Mouse (Mus musculus) kidney, adult 2 months (tissue): ENCODE data around the gene Oas2. TPM values are rescaled to one million over a fixed set of nuclear protein-coding genes. Genes with fewer than 3 reads are reported as not detected.
A peak's percentile ranks its signal among the peaks of the same experiment; 100 is the strongest.

Experiments used
- DNase-seq: peaks from one replicate; pipeline ENCODE4 v3.0.0; 2021
- H3K27ac ChIP-seq: fragments of 200-500 bp; 2 replicates; pipeline ENCODE4 v1.5.1; 2012; ENCODE audit warnings: low read depth, low read length, control low read depth, inconsistent platforms; ENCODE audit not compliant: insufficient read depth
- H3K27me3 ChIP-seq: fragments of 200-500 bp; replicated peaks from 2 replicates; pipeline ENCODE4 v1.6.1; 2012; ENCODE audit warnings: mild to moderate bottlenecking, moderate library complexity, low read length, inconsistent platforms; ENCODE audit not compliant: control insufficient read depth, insufficient read depth
- H3K36me3 ChIP-seq: fragments of 200-500 bp; 2 replicates; pipeline ENCODE4 v1.6.1; 2012; ENCODE audit warnings: mild to moderate bottlenecking, moderate library complexity, low read length, inconsistent platforms; ENCODE audit not compliant: control insufficient read depth, insufficient read depth
- H3K4me1 ChIP-seq: fragments of 200-500 bp; 2 replicates; pipeline ENCODE4 v1.6.1; 2011; ENCODE audit warnings: low read length; ENCODE audit not compliant: control insufficient read depth, insufficient read depth
- H3K4me3 ChIP-seq: fragments of 200-500 bp; 2 replicates; pipeline ENCODE4 v1.5.1; 2011; ENCODE audit warnings: mild to moderate bottlenecking, low read depth, low read length, control low read depth; ENCODE audit not compliant: insufficient read depth
- CTCF ChIP-seq: fragments of 200-500 bp; conservative IDR thresholded peaks from 2 replicates; pipeline ENCODE4 v1.5.1; 2011; ENCODE audit warnings: low read depth, mild to moderate bottlenecking, control low read depth, low read length, moderate library complexity, mixed read lengths; ENCODE audit not compliant: insufficient read depth, insufficient read length
- POLR2A ChIP-seq: fragments of 200-500 bp; IDR thresholded peaks from one replicate; pipeline ENCODE4 v1.6.1; 2011; ENCODE audit warnings: low read depth, low read length, control low read depth
- WGBS: fragments of 180-500 bp; shearing (Covaris S2); methylation state at CpG from one replicate; pipeline ENCODE4 v1.1.7; 2018; 5-methylcytosine and 5-hydroxymethylcytosine counted together
- polyA plus RNA-seq: library from polyadenylated mRNA; depleted of rRNA; stranded (reverse); fragments of >200 nt; gene quantifications from 2 replicates; pipeline ENCODE4 v1.2.3, GENCODE M21; 2012

Gene Oas2
- polyA plus RNA-seq, 1 experiment, result 5.5 TPM

DNA sequence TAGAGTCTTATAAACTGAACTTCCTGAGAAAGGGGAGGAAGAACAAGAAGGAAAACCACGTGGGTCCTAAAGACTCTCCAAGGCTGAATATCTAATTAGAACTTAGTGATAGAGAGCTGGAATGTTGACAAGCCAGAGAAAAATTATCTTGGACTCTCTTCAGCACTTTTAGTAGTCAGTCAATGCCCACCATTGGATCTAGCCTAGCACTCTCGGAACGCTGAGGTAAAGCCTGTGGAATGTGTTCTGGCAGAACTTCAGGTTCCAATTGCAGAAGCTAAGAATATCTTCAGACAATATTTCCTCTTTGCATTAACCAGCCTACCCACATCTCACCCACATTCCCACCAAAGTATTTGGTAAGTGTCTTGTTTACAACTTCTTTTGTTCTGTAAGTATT is 30.3 kb upstream of the Oas2 start:
- 46% methylated on average over 3 of the region's 3 CpGs for WGBS

GRCm38 (mm10) chr5:120778941-120779340 is 29.3 kb upstream of the Oas2 start:
- WGBS, result 74% methylated on average over 2 of the region's 2 CpGs
- TF ChIP-seq POLR2A (no peak), CTCF (no peak)
- Histone ChIP-seq H3K27me3 (no peaks in the 10 kb centered on the region), H3K36me3 (no peaks in the 10 kb centered on the region), H3K27ac (no peak overlapping the region), H3K4me3 (no peak overlapping the region), H3K4me1 (no peaks in the 10 kb centered on the region)
- no peak for DNase-seq

More for the DNA sequence above, 30.3 kb upstream of the Oas2 start:
- no peak overlapping the region for H3K27ac ChIP-seq
- H3K36me3 ChIP-seq, result no peaks in the 10 kb centered on the region
- no peak overlapping the region for H3K4me3 ChIP-seq
- H3K4me1 ChIP-seq, result no peaks in the 10 kb centered on the region
- TF ChIP-seq CTCF (no peak), POLR2A (no peak)
- no peaks in the 10 kb centered on the region for H3K27me3 ChIP-seq
- DNase-seq, result peak; percentile 3

DNA sequence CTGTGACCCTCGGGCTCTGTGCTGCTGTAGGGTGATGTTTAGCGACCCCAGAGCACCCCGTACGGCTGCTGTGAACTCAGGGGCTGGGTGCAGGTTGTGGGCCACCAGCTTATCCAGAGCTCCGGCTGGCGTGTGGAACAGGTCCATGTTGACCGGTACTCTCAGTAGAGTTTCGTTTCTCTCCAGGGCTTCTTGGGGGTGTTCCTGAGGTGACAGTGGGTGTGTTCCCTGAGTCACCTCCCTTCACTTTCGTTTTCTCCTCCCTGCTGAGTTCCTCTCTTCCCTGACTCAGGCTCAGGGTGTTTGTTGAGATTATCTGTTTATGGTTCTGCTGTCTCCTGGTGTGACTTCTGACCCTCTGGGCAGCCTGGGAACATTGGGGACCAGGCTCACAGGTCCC is 27.8 kb upstream of the Oas2 start, which contains the start of gene Oas3:
Gene Oas3, minus strand, starts transcription at position 184 of the 400 bp plus-strand sequence.
- no peaks in the 10 kb centered on the region for H3K36me3 ChIP-seq
- no peaks in the 10 kb centered on the region for H3K4me1 ChIP-seq
- no peak for DNase-seq
- 66% methylated on average over 9 of the region's 9 CpGs for WGBS
- H3K27me3 ChIP-seq, result no peaks in the 10 kb centered on the region
- H3K4me3 ChIP-seq, result no peak within 1 kb of the TSS
- TF ChIP-seq POLR2A (no peak), CTCF (no peak)
- no peak within 1 kb of the TSS for H3K27ac ChIP-seq

GRCm38 (mm10) chr5:120776801-120777200 is 27.1 kb upstream of the Oas2 start:
- 79% methylated on average over 5 of the region's 5 CpGs for WGBS
- no peak for TF ChIP-seq POLR2A
- no peak for TF ChIP-seq CTCF
- H3K4me1 ChIP-seq, result no peaks in the 10 kb centered on the region
- H3K27ac ChIP-seq, result no peak overlapping the region
- no peaks in the 10 kb centered on the region for H3K36me3 ChIP-seq
- DNase-seq, result no peak
- H3K4me3 ChIP-seq, result no peak overlapping the region
- no peaks in the 10 kb centered on the region for H3K27me3 ChIP-seq

GRCm38 (mm10) chr5:120775287-120775985 is 25.8 kb upstream of the Oas2 start:
- Histone ChIP-seq H3K4me3 (no peak overlapping the region), H3K27ac (no peak overlapping the region), H3K27me3 (no peaks in the 10 kb centered on the region), H3K4me1 (no peaks in the 10 kb centered on the region), H3K36me3 (no peaks in the 10 kb centered on the region)
- no peak for TF ChIP-seq POLR2A
- no peak for TF ChIP-seq CTCF
- no peak for DNase-seq
- 78% methylated on average over 14 of the region's 14 CpGs for WGBS

GRCm38 (mm10) chr5:120769396-120769795 is 19.7 kb upstream of the Oas2 start:
- Histone ChIP-seq H3K36me3 (no peaks in the 10 kb centered on the region), H3K27me3 (no peaks in the 10 kb centered on the region), H3K4me1 (no peaks in the 10 kb centered on the region), H3K4me3 (no peak overlapping the region), H3K27ac (no peak overlapping the region)
- TF ChIP-seq POLR2A (no peak), CTCF (no peak)
- no peak for DNase-seq
- WGBS, result 75% methylated on average over 3 of the region's 3 CpGs

DNA sequence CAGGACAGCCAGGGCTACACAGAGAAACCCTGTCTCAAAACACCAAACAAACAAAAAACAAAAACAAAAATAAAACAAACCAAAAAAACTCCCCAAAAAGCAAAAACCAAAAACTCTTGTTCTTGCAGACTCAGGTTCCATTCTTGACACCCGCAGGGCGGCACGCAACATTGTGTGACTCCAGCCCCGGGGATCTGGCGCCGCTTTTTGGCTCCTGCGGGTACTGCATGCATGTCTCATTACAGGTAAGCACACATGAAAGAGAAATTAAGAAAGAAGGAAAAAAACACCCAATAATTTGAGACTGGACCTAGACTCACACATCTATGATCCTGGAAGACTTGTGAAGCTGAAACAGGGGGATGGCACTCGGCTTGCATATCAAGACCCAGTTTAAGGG is 15.4 kb upstream of the Oas2 start:
- Histone ChIP-seq H3K4me1 (no peaks in the 10 kb centered on the region), H3K36me3 (no peaks in the 10 kb centered on the region), H3K27me3 (no peaks in the 10 kb centered on the region), H3K4me3 (no peak overlapping the region), H3K27ac (no peak overlapping the region)
- 70% methylated on average over 8 of the region's 8 CpGs for WGBS
- TF ChIP-seq POLR2A (no peak), CTCF (no peak)
- no peak for DNase-seq
